Mouse (Mus musculus): ENCODE results near the gene Tnfrsf12a. TPM values are rescaled to one million over a fixed set of nuclear protein-coding genes. Genes with fewer than 3 reads are reported as not detected.

The Tnfrsf12a gene
- polyA plus RNA-seq (2016; fragmentation: Nextera tagmentation; extraction: Ambion mirVana): 3.1 and 3.9 TPM in 2 replicates

- H3K4me3 ChIP-seq: peak within 1 kb of the TSS; percentile 40
- peaks cover 37% of the 10 kb centered on the region for H3K4me1 ChIP-seq
- H3K9ac ChIP-seq: peak within 1 kb of the TSS; percentile 52
- under 1% methylated on average over 34 of the region's 34 CpGs for WGBS
- H3K27me3 ChIP-seq (replicated peaks): peaks cover 70% of the 10 kb centered on the region
- peak within 1 kb of the TSS; percentile 95 for H3K4me2 ChIP-seq (replicated peaks)
- H3K36me3 ChIP-seq: no peaks in the 10 kb centered on the region
- H3K27ac ChIP-seq: no peak within 1 kb of the TSS
- H3K9me3 ChIP-seq: no peaks in the 10 kb centered on the region
- ATAC-seq (ENCODE audit: low FRiP score, low read depth): no peak
These were observed at the start of gene Tnfrsf12a for GRCm38 (mm10) chr17:23677236-23677679. Tnfrsf12a (minus strand) TSS chr17:23677468.

DNA sequence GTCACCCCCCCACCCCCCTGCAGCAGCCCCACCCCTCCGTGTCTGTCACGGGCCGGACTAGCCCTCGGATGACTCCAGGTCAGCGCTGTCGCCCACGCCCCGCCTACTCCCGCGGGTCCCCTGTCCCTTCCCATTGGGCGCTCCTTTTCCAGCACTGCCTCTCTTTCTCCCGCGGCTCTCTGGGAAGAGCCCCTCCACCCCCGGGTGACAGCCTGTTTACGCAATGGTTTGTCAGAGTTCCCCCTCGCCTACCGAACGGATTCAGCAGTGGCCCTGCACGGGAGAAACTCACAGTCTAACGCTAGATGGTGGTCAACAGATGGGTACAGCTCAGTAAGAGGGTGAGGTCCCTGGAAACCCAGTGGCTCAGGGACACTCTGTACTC is 49.5 kb upstream of the Tnfrsf12a start:
- Histone ChIP-seq H3K27ac (no peak overlapping the region), H3K4me2 (replicated peaks) (peak overlapping the region; percentile 96), H3K4me3 (peak overlapping the region; percentile 90), H3K27me3 (replicated peaks) (no peaks in the 10 kb centered on the region), H3K9me3 (no peaks in the 10 kb centered on the region), H3K4me1 (peaks cover 4% of the 10 kb centered on the region; the same call in 1 of the 2 replicates), H3K36me3 (no peaks in the 10 kb centered on the region), H3K9ac (peak overlapping the region; percentile 67)
- WGBS: 0% methylated on average over 20 of the region's 20 CpGs
- peak; percentile 86 for ATAC-seq (ENCODE audit: low FRiP score, low read depth)

GRCm38 (mm10) chr17:23725999-23726757 is 48.9 kb upstream of the Tnfrsf12a start, which contains the start of gene Pkmyt1:
Pkmyt1 (plus strand) TSS chr17:23726336.
- H3K27ac ChIP-seq: no peak within 1 kb of the TSS
- H3K27me3 ChIP-seq (replicated peaks): no peaks in the 10 kb centered on the region
- WGBS: 2% methylated on average over 71 of the region's 73 CpGs
- H3K4me2 ChIP-seq (replicated peaks): peak within 1 kb of the TSS; percentile 96
- no peaks in the 10 kb centered on the region for H3K36me3 ChIP-seq
- peak within 1 kb of the TSS; percentile 90 for H3K4me3 ChIP-seq
- peak within 1 kb of the TSS; percentile 67 for H3K9ac ChIP-seq
- H3K9me3 ChIP-seq: no peaks in the 10 kb centered on the region
- peak; percentile 95 for ATAC-seq (ENCODE audit: low FRiP score, low read depth)
- peaks cover 4% of the 10 kb centered on the region; the same call in 1 of the 2 replicates for H3K4me1 ChIP-seq

DNA sequence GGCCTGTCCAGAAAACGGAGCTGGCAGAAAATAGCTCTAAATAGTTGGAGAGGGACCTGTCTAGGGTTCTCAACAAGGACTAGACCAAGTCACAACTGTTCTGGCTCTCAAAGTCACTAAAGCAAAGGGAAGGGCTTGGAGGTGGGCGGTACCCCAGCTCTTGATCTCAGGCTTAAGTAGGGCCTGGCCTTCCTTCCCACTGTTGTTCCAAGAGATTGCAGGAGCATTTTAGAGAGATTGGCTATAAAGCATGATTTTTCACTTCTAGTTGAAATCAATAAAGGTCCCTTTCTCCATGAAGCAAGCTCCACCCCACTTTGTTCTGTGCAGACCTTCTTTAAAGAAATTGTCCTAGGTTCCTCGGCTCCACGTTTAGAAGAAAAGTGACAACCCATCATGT is 48.2 kb upstream of the Tnfrsf12a start:
- peak overlapping the region; percentile 90; the same call in 1 of the 2 replicates for H3K4me3 ChIP-seq
- peak overlapping the region; percentile 38; the same call in 1 of the 2 replicates for H3K9ac ChIP-seq

DNA sequence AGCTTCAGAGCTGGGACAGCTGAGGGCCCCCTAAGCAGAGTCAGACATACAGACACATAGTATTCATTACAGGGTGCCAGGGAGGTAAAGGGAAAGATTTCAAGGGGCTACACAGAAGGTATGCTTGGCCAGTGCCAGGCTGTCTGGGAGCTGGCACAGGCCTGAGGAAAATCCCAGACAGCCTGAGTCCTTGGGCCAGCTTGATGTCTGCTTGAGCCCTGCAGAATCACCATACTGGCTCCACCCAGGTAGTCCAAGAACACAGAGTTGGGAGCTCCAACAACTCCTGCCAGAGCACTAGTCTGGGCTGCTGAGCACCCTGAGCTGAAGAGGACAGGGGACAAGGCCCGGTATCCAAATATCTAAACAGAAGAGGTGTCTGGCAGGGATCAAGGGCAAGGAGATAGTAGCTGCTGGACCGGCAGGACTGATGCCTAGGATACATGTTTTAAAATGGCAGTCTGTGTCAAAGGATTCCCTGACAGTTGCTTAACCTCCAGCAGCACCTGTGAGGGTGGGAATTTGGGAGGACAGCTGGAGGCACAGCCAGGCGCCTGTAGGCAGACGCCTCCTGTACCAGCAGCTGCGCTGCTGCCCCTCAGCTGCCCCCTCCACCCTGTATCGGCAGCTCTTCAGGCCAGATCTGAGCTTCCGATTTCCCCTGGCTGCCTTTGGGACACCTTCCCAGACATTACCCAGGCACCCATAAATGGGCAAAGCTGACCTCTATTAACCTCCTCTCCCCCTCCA is 45.3 kb upstream of the Tnfrsf12a start, which contains the start of gene 1520401A03Rik:
TSS of gene 1520401A03Rik (minus strand) at position 408 of the 750 bp plus-strand sequence.
- Histone ChIP-seq H3K4me3 (no peak within 1 kb of the TSS), H3K4me2 (replicated peaks) (no peak within 1 kb of the TSS), H3K9me3 (no peaks in the 10 kb centered on the region), H3K27ac (no peak within 1 kb of the TSS), H3K4me1 (peaks cover 4% of the 10 kb centered on the region; the same call in 1 of the 2 replicates), H3K36me3 (no peaks in the 10 kb centered on the region), H3K9ac (no peak within 1 kb of the TSS), H3K27me3 (replicated peaks) (no peaks in the 10 kb centered on the region)
- 73% methylated on average over 7 of the region's 7 CpGs for WGBS
- no peak for ATAC-seq (ENCODE audit: low FRiP score, low read depth)

More for the DNA sequence above, 48.2 kb upstream of the Tnfrsf12a start:
- H3K27me3 ChIP-seq (replicated peaks): no peaks in the 10 kb centered on the region
- WGBS: 64% methylated on average over 4 of the region's 4 CpGs
- H3K27ac ChIP-seq: no peak overlapping the region
- peak overlapping the region; percentile 96 for H3K4me2 ChIP-seq (replicated peaks)
- no peaks in the 10 kb centered on the region for H3K9me3 ChIP-seq
- H3K4me1 ChIP-seq: peaks cover 4% of the 10 kb centered on the region; the same call in 1 of the 2 replicates
- H3K36me3 ChIP-seq: no peaks in the 10 kb centered on the region
- no peak for ATAC-seq (ENCODE audit: low FRiP score, low read depth)

DNA sequence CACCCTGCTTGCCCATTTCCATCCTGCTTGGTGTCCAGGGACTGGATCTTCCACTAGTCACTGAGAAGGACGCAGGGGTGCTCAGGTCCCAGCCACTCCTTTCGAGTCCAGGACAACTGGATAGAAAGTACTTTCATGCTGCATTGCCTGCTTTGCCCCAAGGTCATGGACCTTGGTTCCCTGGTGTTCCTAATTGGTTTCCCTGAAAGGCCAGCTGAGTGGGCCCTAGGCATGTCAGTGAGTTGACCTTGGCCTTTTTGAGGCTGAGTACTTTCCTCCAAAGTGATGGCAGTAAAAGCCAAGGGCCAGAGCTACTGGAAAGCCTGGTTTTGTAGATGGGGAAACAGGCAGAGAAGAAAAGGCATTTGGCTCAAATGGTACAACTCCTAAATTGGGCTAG is 44.6 kb upstream of the Tnfrsf12a start:
- no peak overlapping the region for H3K4me2 ChIP-seq (replicated peaks)
- H3K4me1 ChIP-seq: peaks cover 4% of the 10 kb centered on the region; the same call in 1 of the 2 replicates
- H3K4me3 ChIP-seq: no peak overlapping the region
- ATAC-seq (ENCODE audit: low FRiP score, low read depth): no peak
- no peak overlapping the region for H3K9ac ChIP-seq
- no peaks in the 10 kb centered on the region for H3K9me3 ChIP-seq
- H3K36me3 ChIP-seq: no peaks in the 10 kb centered on the region
- H3K27me3 ChIP-seq (replicated peaks): no peaks in the 10 kb centered on the region
- WGBS: 79% methylated on average over 2 of the region's 2 CpGs
- H3K27ac ChIP-seq: no peak overlapping the region

DNA sequence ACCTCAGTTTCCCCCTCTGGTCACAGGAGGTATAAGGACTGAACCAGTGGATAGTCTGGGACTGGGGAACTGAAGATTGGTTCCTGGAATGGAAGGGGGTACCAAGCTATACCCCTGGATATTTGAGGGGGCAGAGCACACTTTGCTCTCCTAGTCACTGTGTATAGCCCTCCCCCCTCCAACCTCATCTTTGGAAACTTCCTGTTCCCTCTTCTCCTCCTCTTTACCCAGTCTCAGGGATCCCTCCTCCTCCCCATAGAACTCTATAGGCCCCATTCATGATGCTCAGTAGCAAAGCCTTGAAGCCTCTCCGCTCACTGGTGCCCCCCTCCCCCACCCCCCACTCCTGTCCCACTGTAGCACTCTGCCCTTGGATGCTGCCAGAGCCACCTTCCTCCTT is 42.2 kb upstream of the Tnfrsf12a start:
- Histone ChIP-seq H3K27me3 (replicated peaks) (no peaks in the 10 kb centered on the region), H3K4me3 (no peak overlapping the region), H3K4me1 (no peaks in the 10 kb centered on the region), H3K9ac (no peak overlapping the region), H3K27ac (no peak overlapping the region), H3K9me3 (no peaks in the 10 kb centered on the region), H3K4me2 (replicated peaks) (no peak overlapping the region), H3K36me3 (no peaks in the 10 kb centered on the region)
- WGBS: 11% methylated on average over 1 of the region's 1 CpGs
- no peak for ATAC-seq (ENCODE audit: low FRiP score, low read depth)

DNA sequence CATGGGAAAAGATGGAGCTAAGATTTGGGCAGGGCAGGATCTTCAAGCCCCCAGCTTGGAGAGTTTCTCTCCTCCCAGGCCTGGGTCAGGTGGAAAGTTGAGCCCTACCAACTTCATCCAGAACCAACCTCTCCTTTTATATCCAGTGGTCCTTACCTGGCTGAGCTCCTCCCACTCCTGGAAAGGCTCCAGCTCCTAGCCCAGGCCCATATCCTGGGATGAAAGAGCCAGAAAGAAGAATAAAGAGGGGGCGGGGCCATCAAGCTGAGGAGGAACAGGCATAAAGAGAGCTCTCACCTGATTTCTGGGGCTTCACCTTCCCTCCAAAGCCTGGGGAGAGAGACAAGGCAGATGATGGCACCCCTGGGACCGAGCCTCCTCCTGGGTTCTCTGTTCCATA is 39.7 kb upstream of the Tnfrsf12a start:
- 68% methylated on average over 2 of the region's 2 CpGs for WGBS
- no peaks in the 10 kb centered on the region for H3K4me1 ChIP-seq
- no peak overlapping the region for H3K4me3 ChIP-seq
- H3K9me3 ChIP-seq: no peaks in the 10 kb centered on the region
- H3K9ac ChIP-seq: no peak overlapping the region
- ATAC-seq (ENCODE audit: low FRiP score, low read depth): no peak
- H3K27me3 ChIP-seq (replicated peaks): no peaks in the 10 kb centered on the region
- no peak overlapping the region for H3K4me2 ChIP-seq (replicated peaks)
- H3K27ac ChIP-seq: no peak overlapping the region
- H3K36me3 ChIP-seq: no peaks in the 10 kb centered on the region

DNA sequence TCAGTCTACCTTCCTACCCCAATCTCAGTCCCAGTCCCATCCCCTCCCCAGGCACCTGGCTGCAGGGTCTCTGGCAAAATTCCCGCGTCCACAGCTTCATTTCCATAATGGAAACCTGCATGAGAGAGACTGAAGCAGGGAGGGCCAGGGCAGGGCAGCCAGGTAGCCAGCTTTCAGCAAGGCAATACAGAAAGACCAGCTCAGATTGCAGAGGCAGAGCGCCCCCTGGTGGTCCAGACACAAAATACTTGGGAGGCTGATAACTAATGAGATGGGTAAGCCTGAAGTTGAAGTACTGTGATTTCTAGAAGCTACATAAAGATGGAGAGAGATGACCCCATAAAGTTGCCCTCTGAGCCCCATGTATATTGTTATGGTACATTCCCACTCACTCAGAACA is 28.9 kb upstream of the Tnfrsf12a start:
- Histone ChIP-seq H3K9me3 (no peaks in the 10 kb centered on the region), H3K36me3 (no peaks in the 10 kb centered on the region), H3K27ac (no peak overlapping the region), H3K4me3 (no peak overlapping the region), H3K4me1 (0 out of 2 replicates have a peak, but pooled peaks cover 3% of the 10 kb centered on the region), H3K9ac (no peak overlapping the region), H3K4me2 (replicated peaks) (no peak overlapping the region), H3K27me3 (replicated peaks) (peaks cover 4% of the 10 kb centered on the region; the same call in 1 of the 2 replicates)
- ATAC-seq (ENCODE audit: low FRiP score, low read depth): peak; percentile 43; the same call in 1 of the 2 replicates
- WGBS: 0% methylated on average over 3 of the region's 3 CpGs

DNA sequence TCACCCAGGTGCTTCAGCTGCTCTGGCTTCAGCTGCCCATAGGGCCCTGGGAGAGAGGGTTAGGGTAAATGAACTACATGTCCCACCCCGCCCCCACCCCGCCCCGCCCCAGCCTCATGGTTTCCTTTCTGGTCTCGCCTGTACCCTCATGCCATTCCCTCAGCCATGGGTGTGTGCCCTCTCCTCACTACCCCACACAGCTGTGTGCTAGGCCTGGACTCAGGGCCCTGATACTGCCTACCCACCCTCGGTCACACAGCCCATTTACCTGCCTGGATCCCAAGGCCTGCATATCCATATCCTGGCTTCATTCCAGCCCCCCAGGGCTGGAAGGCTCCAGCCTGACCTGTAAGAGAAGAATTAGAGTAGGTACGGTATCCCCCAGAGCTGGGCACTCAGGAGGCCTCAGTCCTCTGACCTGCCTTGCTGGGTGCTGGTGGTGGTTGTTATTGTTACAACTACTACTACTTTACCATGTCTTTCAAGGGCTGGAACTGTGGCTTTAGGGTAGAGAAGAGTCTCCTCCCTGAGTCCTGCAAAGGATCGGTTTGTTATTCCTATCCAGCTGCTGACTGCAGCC is 28.3 kb upstream of the Tnfrsf12a start:
- Histone ChIP-seq H3K4me1 (0 out of 2 replicates have a peak, but pooled peaks cover 3% of the 10 kb centered on the region), H3K4me3 (no peak overlapping the region), H3K9me3 (no peaks in the 10 kb centered on the region), H3K36me3 (no peaks in the 10 kb centered on the region), H3K27ac (no peak overlapping the region), H3K27me3 (replicated peaks) (peaks cover 10% of the 10 kb centered on the region; the same call in 1 of the 2 replicates), H3K4me2 (replicated peaks) (no peak overlapping the region), H3K9ac (no peak overlapping the region)
- peak; percentile 28 for ATAC-seq (ENCODE audit: low FRiP score, low read depth)
- WGBS: 76% methylated on average over 7 of the region's 7 CpGs

- Histone ChIP-seq H3K4me3 (no peak overlapping the region), H3K9ac (no peak overlapping the region), H3K36me3 (no peaks in the 10 kb centered on the region), H3K4me1 (0 out of 2 replicates have a peak, but pooled peaks cover 3% of the 10 kb centered on the region), H3K9me3 (no peaks in the 10 kb centered on the region), H3K27ac (no peak overlapping the region), H3K27me3 (replicated peaks) (peaks cover 15% of the 10 kb centered on the region; the same call in 1 of the 2 replicates), H3K4me2 (replicated peaks) (no peak overlapping the region)
- ATAC-seq (ENCODE audit: low FRiP score, low read depth): no peak
- WGBS: 59% methylated on average over 7 of the region's 7 CpGs
These were observed 27.5 kb upstream of the Tnfrsf12a start for GRCm38 (mm10) chr17:23704741-23705140.

GRCm38 (mm10) chr17:23703301-23703700 is 26.0 kb upstream of the Tnfrsf12a start:
- H3K4me3 ChIP-seq: no peak overlapping the region
- no peak overlapping the region for H3K4me2 ChIP-seq (replicated peaks)
- no peaks in the 10 kb centered on the region for H3K36me3 ChIP-seq
- H3K27me3 ChIP-seq (replicated peaks): peaks cover 29% of the 10 kb centered on the region
- no peak overlapping the region for H3K9ac ChIP-seq
- 85% methylated on average over 9 of the region's 9 CpGs for WGBS
- H3K9me3 ChIP-seq: no peaks in the 10 kb centered on the region
- no peak overlapping the region for H3K27ac ChIP-seq
- peaks cover 8% of the 10 kb centered on the region for H3K4me1 ChIP-seq
- no peak for ATAC-seq (ENCODE audit: low FRiP score, low read depth)
